Mouse (Mus musculus) layer of hippocampus, adult 9-11 months (tissue): ENCODE data around the gene Pttg1ip.
A peak's percentile ranks its signal among the peaks of the same experiment; 100 is the strongest.

Source experiments
- DNase-seq: peaks from one replicate; pipeline ENCODE4 v3.0.0; 2022

Gene Pttg1ip

DNA sequence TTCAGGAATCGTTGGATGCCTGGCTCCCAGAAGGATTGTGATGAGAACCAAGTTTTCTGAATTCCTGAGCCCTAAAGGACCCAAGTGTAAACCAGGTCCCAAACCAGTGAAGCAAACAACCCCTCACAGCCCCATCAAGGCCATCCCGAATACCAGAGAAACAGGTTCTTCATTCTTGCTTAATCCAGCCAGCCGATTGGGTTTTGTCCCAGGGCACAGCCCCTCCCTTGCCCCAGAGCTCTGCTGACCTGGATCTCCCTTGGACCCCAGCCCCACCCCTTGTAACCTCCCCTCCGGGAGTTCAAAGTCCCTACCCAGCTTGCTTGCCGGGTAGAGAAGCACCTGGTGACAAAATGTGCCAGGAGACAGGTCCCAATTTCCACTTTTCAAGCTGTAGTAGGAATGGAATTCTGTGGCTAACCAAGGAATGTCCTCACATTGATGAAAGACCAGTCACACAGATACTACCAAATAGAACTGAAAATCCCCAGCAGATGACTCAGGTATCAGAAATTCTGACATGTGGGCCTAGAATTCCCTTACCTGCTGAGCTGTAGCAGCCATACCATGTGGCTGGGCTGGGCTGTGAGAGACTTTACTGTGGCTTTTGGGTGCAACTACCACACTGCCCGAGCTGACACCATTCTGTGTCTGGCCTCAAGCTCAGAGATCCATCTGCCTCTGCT, 11.4 kb upstream of the Pttg1ip start:
- DNase-seq, result no peak

DNA sequence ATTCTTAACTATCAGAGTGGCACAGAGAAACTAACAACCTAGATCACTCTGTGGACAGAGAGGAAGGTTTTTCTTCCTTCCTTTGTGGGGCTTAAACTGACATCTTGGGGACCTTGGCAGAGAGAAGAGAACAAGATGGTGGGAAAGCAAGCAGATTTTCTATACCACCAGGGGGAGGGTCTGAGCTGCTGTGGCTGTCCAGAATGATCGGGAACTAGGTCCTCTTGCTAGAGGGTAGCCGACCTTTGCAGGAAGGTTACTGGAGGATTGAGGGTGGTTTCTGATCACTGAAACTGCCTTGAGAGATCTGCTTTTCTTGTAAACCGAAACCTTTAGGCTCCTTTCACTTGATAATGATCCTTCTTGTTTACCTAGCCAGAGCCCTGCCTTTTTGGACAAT, 9.3 kb upstream of the Pttg1ip start:
- DNase-seq, result no peak

GRCm38 (mm10) chr10:77573162-77573561, 8.4 kb upstream of the Pttg1ip start:
- DNase-seq, result no peak

DNA sequence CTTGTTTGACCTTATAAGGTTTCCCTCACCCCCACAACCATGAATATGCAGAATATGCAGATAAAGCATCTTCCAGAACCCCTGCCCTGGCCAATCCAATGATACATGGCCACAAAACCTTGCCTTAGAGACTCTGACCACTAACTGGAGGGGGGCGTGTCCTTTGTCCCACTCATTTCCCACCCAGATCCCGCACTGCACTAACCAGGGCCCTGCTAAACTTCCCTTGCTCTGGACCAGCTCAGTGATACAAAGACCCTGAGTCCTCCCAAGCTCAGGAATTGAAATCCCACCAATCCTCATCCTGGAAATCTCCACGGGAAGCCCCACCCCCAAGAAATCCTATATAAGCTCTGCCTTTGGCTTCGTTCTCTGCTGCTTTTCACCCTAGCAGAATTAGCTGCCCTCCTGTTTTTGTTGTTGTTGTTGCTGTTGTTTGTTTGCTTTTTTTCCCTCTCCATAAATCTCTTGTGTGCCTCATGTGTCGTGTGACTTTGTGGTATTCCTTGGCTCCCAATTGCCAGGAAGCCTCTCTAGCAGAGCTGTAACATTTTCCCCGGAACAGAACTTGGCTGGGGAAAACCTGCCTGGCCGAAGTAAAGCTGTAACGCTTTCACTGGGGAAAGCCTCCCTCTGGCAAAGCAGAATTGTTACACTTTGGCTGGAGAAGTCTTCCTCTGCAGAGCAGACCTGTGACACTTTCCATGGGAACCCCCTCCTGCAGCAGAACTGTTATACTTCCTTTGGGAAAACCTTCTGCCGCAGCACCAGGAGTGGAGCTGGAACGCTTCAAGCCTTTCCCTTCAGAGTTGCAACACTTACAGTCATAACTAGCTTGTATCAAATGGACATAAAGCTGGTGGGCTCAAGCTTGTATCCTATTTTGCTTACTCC, 1.2 kb upstream of the Pttg1ip start:
- no peak for DNase-seq

GRCm38 (mm10) chr10:77581023-77581407, 505 bp upstream of the Pttg1ip start:
- DNase-seq, result no peak

- no peak for DNase-seq
Measured at GRCm38 (mm10) chr10:77582285-77582618, 732 bp downstream of the Pttg1ip start.

GRCm38 (mm10) chr10:77583795-77584422, 2.4 kb downstream of the Pttg1ip start:
- no peak for DNase-seq

- DNase-seq, result no peak
Measured at GRCm38 (mm10) chr10:77586637-77587036, 5.1 kb downstream of the Pttg1ip start.

DNA sequence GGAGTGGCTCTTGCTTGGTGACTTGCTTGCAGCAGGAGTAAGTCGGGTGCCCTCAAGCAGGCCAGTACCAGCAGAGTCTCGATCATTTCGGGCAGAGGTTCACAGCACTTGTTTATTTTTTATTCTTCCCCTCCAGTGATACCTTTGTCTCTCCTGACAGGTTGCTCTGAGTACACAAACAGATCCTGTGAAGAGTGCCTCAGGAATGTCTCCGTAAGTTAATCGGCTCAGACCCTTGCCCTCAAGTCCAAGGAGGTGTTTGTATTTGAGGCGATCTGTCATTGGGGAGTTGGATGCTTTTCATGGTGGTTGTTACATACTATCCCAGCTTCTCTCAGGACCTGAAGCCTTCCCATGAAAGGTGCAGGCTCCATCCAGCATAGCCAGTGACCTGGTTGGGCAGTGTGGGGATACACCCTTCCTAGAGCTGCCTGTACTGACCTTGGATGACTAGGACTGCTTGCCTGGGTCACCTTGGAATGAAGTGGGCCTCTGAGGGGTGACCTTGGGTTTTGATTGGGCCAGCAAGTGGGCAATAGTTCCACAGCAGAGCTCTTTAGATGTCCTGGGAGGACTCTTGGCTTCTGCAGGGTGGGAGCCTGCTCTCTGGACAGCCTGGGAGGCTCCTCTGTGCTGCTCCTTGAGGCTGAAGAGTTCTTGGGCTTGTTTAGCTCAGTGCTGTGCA, 5.7 kb downstream of the Pttg1ip start:
- no peak for DNase-seq

- DNase-seq, result no peak
Measured at GRCm38 (mm10) chr10:77588036-77588435, 6.5 kb downstream of the Pttg1ip start.

GRCm38 (mm10) chr10:77589117-77589516, 7.6 kb downstream of the Pttg1ip start:
- no peak for DNase-seq

- DNase-seq, result no peak
Measured at GRCm38 (mm10) chr10:77589749-77590148, 8.2 kb downstream of the Pttg1ip start.

- DNase-seq, result no peak
Measured at GRCm38 (mm10) chr10:77590812-77591211, 9.3 kb downstream of the Pttg1ip start.

DNA sequence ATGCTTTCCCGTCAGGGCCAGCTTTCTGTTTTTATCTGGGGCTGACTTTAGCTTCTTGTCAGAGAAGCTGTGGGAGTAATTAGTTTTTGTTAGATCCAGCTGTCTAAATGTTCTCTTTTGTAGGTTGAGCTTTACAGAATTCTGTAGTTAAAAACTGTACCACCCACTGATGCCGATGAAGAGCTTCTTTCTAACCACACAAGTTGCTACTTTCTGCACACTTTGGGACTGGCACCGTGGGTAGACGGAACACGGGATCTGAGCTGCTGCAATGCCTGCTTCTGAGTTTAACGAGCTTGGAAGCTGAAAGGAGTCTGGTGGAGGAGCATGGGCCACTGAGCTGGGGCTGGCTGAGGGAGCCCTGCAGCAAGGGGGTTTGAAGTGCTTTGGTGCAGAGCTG, 10.0 kb downstream of the Pttg1ip start:
- DNase-seq, result peak; percentile 61

DNA sequence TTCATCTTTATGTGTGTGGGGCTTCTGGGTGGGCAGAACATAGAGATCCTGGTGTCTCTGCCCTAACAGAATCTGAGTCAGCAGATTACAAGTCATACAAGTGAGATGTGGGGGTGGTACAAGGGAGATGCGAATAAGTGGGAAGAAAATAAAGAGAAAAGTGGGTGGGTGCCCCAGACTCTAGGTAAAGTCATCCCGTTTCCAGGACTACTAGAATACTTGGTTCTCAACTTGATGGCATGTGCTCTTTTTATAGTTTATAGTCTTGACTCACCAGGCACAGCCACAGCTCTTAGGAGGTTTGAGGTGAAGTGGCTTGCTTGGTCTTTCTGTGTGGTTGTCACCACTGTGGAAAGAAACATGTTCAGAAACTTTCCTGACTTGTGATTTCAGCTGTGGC, 14.5 kb downstream of the Pttg1ip start:
- DNase-seq, result no peak

DNA sequence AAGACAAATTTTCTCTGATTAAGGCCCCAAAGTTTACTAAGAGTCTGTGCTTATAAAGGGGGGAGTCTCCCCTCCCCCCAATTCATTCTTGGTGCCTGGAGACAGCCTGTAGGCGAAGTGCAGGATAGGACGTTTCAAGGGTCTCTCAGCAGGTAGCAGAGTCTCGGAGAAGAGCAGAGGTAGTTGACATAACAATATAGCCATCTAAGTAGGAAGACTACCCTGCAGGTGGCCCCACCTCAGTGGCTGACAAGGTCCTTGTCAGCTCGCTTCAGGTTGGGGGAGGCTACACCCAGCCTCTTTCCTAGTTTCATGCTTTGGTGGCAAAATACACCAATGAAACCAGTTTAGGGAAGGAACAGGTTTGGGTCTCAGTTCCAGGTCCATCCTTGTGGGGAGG, 21.5 kb downstream of the Pttg1ip start:
- no peak for DNase-seq

- DNase-seq, result no peak
Measured at GRCm38 (mm10) chr10:77604111-77604510, 22.6 kb downstream of the Pttg1ip start.

DNA sequence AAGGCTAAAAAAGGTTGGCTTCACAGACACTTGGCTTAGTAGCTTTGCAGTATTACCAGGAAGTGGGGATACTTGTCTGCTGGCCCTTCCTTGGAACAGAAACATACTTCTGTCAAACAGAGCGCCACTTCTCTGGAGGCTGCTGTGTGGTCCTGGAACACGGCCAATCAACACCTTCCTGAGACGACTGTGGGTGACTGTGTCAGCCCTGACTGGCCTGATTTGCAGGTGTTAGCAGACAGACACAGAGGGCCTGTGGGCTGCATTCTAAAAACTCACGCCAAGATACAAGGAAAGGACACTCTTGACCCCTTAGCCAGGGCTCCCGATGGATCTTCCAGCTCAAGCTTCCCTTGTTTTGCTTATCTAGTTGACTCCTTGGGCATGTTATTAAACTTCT, 23.4 kb downstream of the Pttg1ip start:
- DNase-seq, result no peak

GRCm38 (mm10) chr10:77605368-77605767, 23.8 kb downstream of the Pttg1ip start:
- no peak for DNase-seq

DNA sequence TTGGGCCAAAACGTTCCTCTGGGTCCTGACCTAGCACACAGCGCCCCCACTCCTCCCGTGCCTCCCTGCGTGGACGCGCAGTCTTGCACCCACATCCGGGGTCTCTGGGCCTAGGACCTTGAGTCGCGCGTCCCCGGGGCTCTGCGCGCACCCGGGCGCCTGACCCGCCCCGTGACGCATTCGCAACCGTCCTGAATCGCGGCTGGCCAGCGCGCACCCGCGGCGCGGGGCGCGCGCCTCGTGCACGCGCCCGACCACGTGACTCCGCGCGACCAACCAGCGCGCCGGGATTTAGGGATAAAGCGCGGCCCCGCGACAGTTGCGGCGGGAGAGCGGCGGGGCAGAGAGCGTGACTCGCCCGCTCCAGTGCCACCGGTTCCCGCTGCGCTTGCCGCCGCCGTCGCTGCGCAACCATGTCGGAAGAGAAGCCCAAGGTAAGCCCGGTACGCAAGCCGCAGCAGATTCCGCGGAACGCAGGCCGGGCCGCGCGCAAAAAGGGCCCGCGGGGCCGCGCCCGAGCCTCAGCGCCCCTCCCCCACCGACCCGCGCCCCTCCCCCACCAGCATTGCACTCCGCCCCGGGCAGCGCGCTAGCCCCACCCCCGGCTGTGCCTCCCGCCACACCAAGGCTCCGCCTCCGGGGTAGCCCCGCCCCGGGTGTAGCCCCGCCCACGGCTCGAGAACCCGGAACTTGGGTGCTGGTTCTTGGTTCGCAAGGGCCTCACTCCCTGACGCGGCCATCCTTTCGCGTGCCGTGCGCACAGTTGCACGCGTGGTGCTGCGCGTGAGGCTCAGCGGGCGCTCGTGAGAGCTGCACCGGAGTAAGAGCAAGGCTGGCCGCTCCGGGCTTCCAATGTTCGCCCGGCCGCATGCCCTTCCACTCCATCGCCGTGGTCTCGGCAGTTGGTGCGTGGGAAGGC, 24.6 kb downstream of the Pttg1ip start, which contains the start of the genes Sumo3 and Gm49325:
Sumo3 (plus strand) TSS at position 190 of the 919 bp plus-strand sequence.
Gm49325 (plus strand) TSS at position 290 of the 919 bp plus-strand sequence.
- peak; percentile 95 for DNase-seq

DNA sequence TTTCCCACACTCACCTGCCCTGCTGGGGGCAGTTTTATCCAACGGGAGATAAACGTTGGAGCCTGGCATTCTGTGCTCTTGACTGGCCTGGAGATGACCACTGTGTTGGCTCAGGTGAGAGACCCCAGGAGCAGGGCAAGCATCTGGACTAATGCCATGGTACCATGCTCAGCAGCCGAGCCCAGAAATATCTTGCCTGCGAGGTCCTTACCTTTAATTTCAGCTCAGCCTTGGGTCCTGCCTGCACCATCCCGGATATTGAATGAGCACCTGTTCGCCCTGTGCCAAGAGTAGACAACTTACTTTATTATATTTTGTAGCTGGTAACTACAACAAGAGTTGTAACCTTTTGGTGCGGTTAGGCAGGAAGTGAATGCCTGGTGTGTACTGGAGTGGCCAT, 25.3 kb downstream of the Pttg1ip start:
- DNase-seq, result no peak

GRCm38 (mm10) chr10:77607441-77607840, 25.9 kb downstream of the Pttg1ip start:
- no peak for DNase-seq
